Mouse (Mus musculus) hindbrain, embryonic 15.5 days (tissue): Measurements from ENCODE around the gene Cfd. TPM values are rescaled to one million over a fixed set of nuclear protein-coding genes. Genes with fewer than 3 reads are reported as not detected.
A peak's percentile ranks its signal among the peaks of the same experiment; 100 is the strongest.

Source experiments
- ATAC-seq: fragments of 200-750 bp; cut with Nextera tagmentation; 2 replicates; pipeline ENCODE4 v1.8.0; 2017; ENCODE audit warnings: low read depth, moderate number of reproducible peaks, moderate TSS enrichment; ENCODE audit not compliant: low FRiP score
- H3K27ac ChIP-seq: fragments of 300-500 bp; sonication (generic); replicated peaks from 2 replicates; pipeline ENCODE4 v1.5.1; 2015; ENCODE audit warnings: mild to moderate bottlenecking, inconsistent platforms
- H3K27me3 ChIP-seq: fragments of 300-500 bp; sonication (generic); 2 replicates; pipeline ENCODE4 v1.6.1; 2015; ENCODE audit warnings: control low read depth, inconsistent platforms
- H3K36me3 ChIP-seq: fragments of 300-500 bp; sonication (generic); 2 replicates; pipeline ENCODE4 v1.6.1; 2015; ENCODE audit warnings: control low read depth, inconsistent platforms
- H3K4me1 ChIP-seq: fragments of 300-500 bp; sonication (generic); replicated peaks from 2 replicates; pipeline ENCODE4 v1.6.1; 2015; ENCODE audit warnings: control low read depth, inconsistent platforms
- H3K4me2 ChIP-seq: fragments of 300-500 bp; sonication (generic); 2 replicates; pipeline ENCODE4 v1.6.1; 2015; ENCODE audit warnings: moderate library complexity, mild to moderate bottlenecking, inconsistent platforms
- H3K4me3 ChIP-seq: fragments of 300-500 bp; sonication (generic); 2 replicates; pipeline ENCODE4 v1.5.1; 2015; ENCODE audit warnings: mild to moderate bottlenecking, inconsistent platforms
- H3K9ac ChIP-seq: fragments of 300-500 bp; sonication (generic); 2 replicates; pipeline ENCODE4 v1.6.1; 2015; ENCODE audit warnings: inconsistent platforms
- H3K9me3 ChIP-seq: fragments of 300-500 bp; sonication (generic); 2 replicates; pipeline ENCODE4 v1.6.1; 2016; ENCODE audit warnings: control low read depth, inconsistent platforms
- WGBS: fragments of 180-500 bp; shearing (Covaris S2); methylation state at CpG from one replicate; pipeline ENCODE4 v1.1.7; 2015; 5-methylcytosine and 5-hydroxymethylcytosine counted together
- polyA plus RNA-seq: library from polyadenylated mRNA; unstranded; fragments of >200 nt; fragmentation: Nextera tagmentation; extraction: Ambion mirVana; gene quantifications from 2 replicates; pipeline ENCODE4 v1.2.1, GENCODE M21; 2015

Gene Cfd
- polyA plus RNA-seq, 1 experiment from 2014 or later: not detected

- Histone ChIP-seq H3K4me1 (peaks cover 12% of the 10 kb centered on the region; the same call in 1 of the 2 replicates), H3K4me3 (no peak overlapping the region), H3K9me3 (no peaks in the 10 kb centered on the region), H3K36me3 (peaks cover 21% of the 10 kb centered on the region; the same call in 1 of the 2 replicates), H3K4me2 (no peak overlapping the region), H3K9ac (no peak overlapping the region), H3K27me3 (0 out of 2 replicates have a peak, but pooled peaks cover 2% of the 10 kb centered on the region), H3K27ac (no peak overlapping the region)
- ATAC-seq: no peak
- 54% methylated on average over 20 of the region's 20 CpGs for WGBS
These were observed 6.9 kb downstream of the Cfd start for GRCm38 (mm10) chr10:79897316-79898245.

- H3K9me3 ChIP-seq: no peaks in the 10 kb centered on the region
- 0 out of 2 replicates have a peak, but pooled peaks cover 2% of the 10 kb centered on the region for H3K27me3 ChIP-seq
- peak overlapping the region; percentile 21; the same call in 1 of the 2 replicates for H3K27ac ChIP-seq
- peaks cover 12% of the 10 kb centered on the region; the same call in 1 of the 2 replicates for H3K4me1 ChIP-seq
- peaks cover 30% of the 10 kb centered on the region for H3K36me3 ChIP-seq
- peak; percentile 61; the same call in 1 of the 2 replicates for ATAC-seq
- H3K4me3 ChIP-seq: no peak overlapping the region
- H3K4me2 ChIP-seq: no peak overlapping the region
- no peak overlapping the region for H3K9ac ChIP-seq
- 13% methylated on average over 2 of the region's 2 CpGs for WGBS
These were observed 10.3 kb downstream of the Cfd start for GRCm38 (mm10) chr10:79900951-79901410.

GRCm38 (mm10) chr10:79906712-79907111 is 16.1 kb downstream of the Cfd start:
- ATAC-seq: no peak
- 95% methylated on average over 9 of the region's 9 CpGs for WGBS
- Histone ChIP-seq H3K4me1 (peaks cover 12% of the 10 kb centered on the region), H3K36me3 (peaks cover 35% of the 10 kb centered on the region), H3K9ac (no peak overlapping the region), H3K9me3 (no peaks in the 10 kb centered on the region), H3K4me3 (no peak overlapping the region), H3K4me2 (no peak overlapping the region), H3K27ac (no peak overlapping the region), H3K27me3 (no peaks in the 10 kb centered on the region)

GRCm38 (mm10) chr10:79907415-79907814 is 16.8 kb downstream of the Cfd start:
- no peaks in the 10 kb centered on the region for H3K27me3 ChIP-seq
- H3K9me3 ChIP-seq: no peaks in the 10 kb centered on the region
- H3K4me3 ChIP-seq: peak overlapping the region; percentile 92
- peaks cover 33% of the 10 kb centered on the region for H3K36me3 ChIP-seq
- 95% methylated on average over 10 of the region's 10 CpGs for WGBS
- H3K27ac ChIP-seq: no peak overlapping the region
- ATAC-seq: no peak
- H3K9ac ChIP-seq: no peak overlapping the region
- peaks cover 12% of the 10 kb centered on the region for H3K4me1 ChIP-seq
- no peak overlapping the region for H3K4me2 ChIP-seq

GRCm38 (mm10) chr10:79908167-79909091 is 17.8 kb downstream of the Cfd start, which contains the start of gene Med16:
Gene Med16 (minus strand): TSS chr10:79908923.
- peak; percentile 94 for ATAC-seq
- Histone ChIP-seq H3K27ac (peak within 1 kb of the TSS; percentile 100), H3K4me3 (peak within 1 kb of the TSS; percentile 92), H3K27me3 (no peaks in the 10 kb centered on the region), H3K9ac (peak within 1 kb of the TSS; percentile 96), H3K4me1 (peaks cover 12% of the 10 kb centered on the region), H3K4me2 (peak within 1 kb of the TSS; percentile 59), H3K36me3 (peaks cover 31% of the 10 kb centered on the region), H3K9me3 (no peaks in the 10 kb centered on the region)
- WGBS: 1% methylated on average over 52 of the region's 52 CpGs

- H3K36me3 ChIP-seq: peaks cover 24% of the 10 kb centered on the region
These were observed 18.7 kb downstream of the Cfd start for GRCm38 (mm10) chr10:79909092-79909922.

GRCm38 (mm10) chr10:79910556-79910955 is 19.9 kb downstream of the Cfd start, which contains the start of gene Gm26602:
Gene Gm26602 (plus strand): TSS chr10:79910856.
- H3K27ac ChIP-seq: peak within 1 kb of the TSS; percentile 100
- no peak for ATAC-seq
- peaks cover 15% of the 10 kb centered on the region; the same call in 1 of the 2 replicates for H3K36me3 ChIP-seq
- H3K27me3 ChIP-seq: no peaks in the 10 kb centered on the region
- no peak within 1 kb of the TSS for H3K9ac ChIP-seq
- no peak within 1 kb of the TSS for H3K4me2 ChIP-seq
- no peaks in the 10 kb centered on the region for H3K9me3 ChIP-seq
- no peak within 1 kb of the TSS for H3K4me3 ChIP-seq
- 96% methylated on average over 4 of the region's 4 CpGs for WGBS
- peaks cover 31% of the 10 kb centered on the region for H3K4me1 ChIP-seq

More at GRCm38 (mm10) chr10:79909092-79909922, 18.7 kb downstream of the Cfd start:
- peak; percentile 53; the same call in 1 of the 2 replicates for ATAC-seq
- Histone ChIP-seq H3K4me1 (peaks cover 19% of the 10 kb centered on the region), H3K4me3 (peak overlapping the region; percentile 92), H3K4me2 (peak overlapping the region; percentile 59), H3K27me3 (no peaks in the 10 kb centered on the region), H3K9ac (peak overlapping the region; percentile 96), H3K27ac (peak overlapping the region; percentile 100), H3K9me3 (no peaks in the 10 kb centered on the region)
- WGBS: 20% methylated on average over 14 of the region's 14 CpGs

GRCm38 (mm10) chr10:79912412-79912811 is 21.8 kb downstream of the Cfd start:
- Histone ChIP-seq H3K9ac (no peak overlapping the region), H3K27me3 (no peaks in the 10 kb centered on the region; the same call in 1 of the 2 replicates), H3K4me1 (peaks cover 44% of the 10 kb centered on the region), H3K27ac (no peak overlapping the region), H3K9me3 (no peaks in the 10 kb centered on the region), H3K4me3 (no peak overlapping the region), H3K36me3 (0 out of 2 replicates have a peak, but pooled peaks cover 7% of the 10 kb centered on the region), H3K4me2 (no peak overlapping the region)
- WGBS: 68% methylated on average over 20 of the region's 20 CpGs
- no peak for ATAC-seq

GRCm38 (mm10) chr10:79914131-79914947 is 23.7 kb downstream of the Cfd start:
- 0 out of 2 replicates have a peak, but pooled peaks cover 7% of the 10 kb centered on the region for H3K36me3 ChIP-seq
- H3K27ac ChIP-seq: 0 out of 2 replicates have a peak overlapping the region, but pooled peaks have one; percentile 10
- H3K9me3 ChIP-seq: no peaks in the 10 kb centered on the region
- H3K27me3 ChIP-seq: peaks cover 19% of the 10 kb centered on the region
- ATAC-seq: no peak
- no peak overlapping the region for H3K4me2 ChIP-seq
- 70% methylated on average over 11 of the region's 11 CpGs for WGBS
- H3K4me1 ChIP-seq: peaks cover 49% of the 10 kb centered on the region
- H3K9ac ChIP-seq: no peak overlapping the region
- H3K4me3 ChIP-seq: no peak overlapping the region

- no peak overlapping the region for H3K4me3 ChIP-seq
- no peak for ATAC-seq
- peaks cover 26% of the 10 kb centered on the region for H3K27me3 ChIP-seq
- 0 out of 2 replicates have a peak, but pooled peaks cover 7% of the 10 kb centered on the region for H3K36me3 ChIP-seq
- H3K9me3 ChIP-seq: no peaks in the 10 kb centered on the region
- H3K4me2 ChIP-seq: peak overlapping the region; percentile 79; the same call in 1 of the 2 replicates
- peaks cover 45% of the 10 kb centered on the region for H3K4me1 ChIP-seq
- H3K27ac ChIP-seq: no peak overlapping the region
- H3K9ac ChIP-seq: no peak overlapping the region
- 78% methylated on average over 7 of the region's 7 CpGs for WGBS
These were observed 24.4 kb downstream of the Cfd start for GRCm38 (mm10) chr10:79914948-79915596.
